Mouse (Mus musculus) small intestine, adult 2 months (tissue): Measurements from ENCODE around the gene Chchd3.

Experiments used
- CTCF ChIP-seq: fragments of 200-500 bp; IDR thresholded peaks from 2 replicates; pipeline ENCODE4 v1.5.1; 2012; ENCODE audit warnings: low read depth, mild to moderate bottlenecking, control low read depth, inconsistent platforms, low read length, moderate library complexity, mixed read lengths; ENCODE audit not compliant: insufficient replicate concordance, insufficient read length; ENCODE audit errors: extremely low read depth
- POLR2A ChIP-seq: fragments of 200-500 bp; IDR thresholded peaks from 2 replicates; pipeline ENCODE4 v1.6.1; 2012; ENCODE audit warnings: low read depth, mild to moderate bottlenecking, control low read depth, inconsistent platforms, low read length, moderate library complexity

DNA sequence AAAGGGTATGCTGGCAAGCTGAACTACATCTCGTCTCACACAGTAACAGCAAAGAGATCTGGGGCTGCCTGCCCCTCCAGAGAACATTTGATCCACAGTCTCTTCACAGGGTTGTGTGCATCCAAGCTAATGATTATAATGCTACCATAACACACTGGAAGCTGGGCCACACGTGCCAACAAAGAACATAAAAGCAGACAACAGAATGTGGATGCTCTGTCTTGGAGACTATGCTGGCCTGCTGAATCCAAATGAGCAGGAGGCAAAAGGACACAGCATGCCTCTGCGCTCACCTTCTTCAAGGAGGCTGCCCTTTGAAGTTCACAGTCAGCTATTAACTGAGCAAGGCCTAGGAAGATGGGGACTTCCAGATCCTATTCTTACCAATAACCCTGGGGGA, 98.6 kb downstream of the Chchd3 start:
- TF ChIP-seq CTCF (no peak), POLR2A (no peak)
